Mouse (Mus musculus) kidney, embryonic 15.5 days (tissue): ENCODE results near the gene 2410002F23Rik. TPM values are rescaled to one million over a fixed set of nuclear protein-coding genes. Genes with fewer than 3 reads are reported as not detected.
"Not testable (repeated sequence)": the region's sequence is repeated elsewhere in the genome, so short reads cannot be mapped to it uniquely, and the experiment has no call there.

ENCODE experiments used
- ATAC-seq: fragments of 200-750 bp; cut with Nextera tagmentation; replicated peaks from 2 replicates; pipeline ENCODE4 v1.8.0; 2017; ENCODE audit warnings: moderate TSS enrichment; ENCODE audit not compliant: low FRiP score
- H3K27ac ChIP-seq: fragments of 300-500 bp; sonication (generic); 2 replicates; pipeline ENCODE4 v1.5.1; 2015; ENCODE audit warnings: mild to moderate bottlenecking, inconsistent platforms
- H3K27me3 ChIP-seq: fragments of 300-500 bp; sonication (generic); 2 replicates; pipeline ENCODE4 v1.6.1; 2015; ENCODE audit warnings: inconsistent platforms
- H3K36me3 ChIP-seq: fragments of 300-500 bp; sonication (generic); 2 replicates; pipeline ENCODE4 v1.6.1; 2015; ENCODE audit warnings: inconsistent platforms
- H3K4me1 ChIP-seq: fragments of 300-500 bp; sonication (generic); 2 replicates; pipeline ENCODE4 v1.6.1; 2015; ENCODE audit warnings: inconsistent platforms
- H3K4me2 ChIP-seq: fragments of 300-500 bp; sonication (generic); 2 replicates; pipeline ENCODE4 v1.6.1; 2015; ENCODE audit warnings: moderate library complexity, mild to moderate bottlenecking, inconsistent platforms
- H3K4me3 ChIP-seq: fragments of 300-500 bp; sonication (generic); replicated peaks from 2 replicates; pipeline ENCODE4 v1.5.1; 2015; ENCODE audit warnings: mild to moderate bottlenecking, inconsistent platforms
- H3K9ac ChIP-seq: fragments of 300-500 bp; sonication (generic); 2 replicates; pipeline ENCODE4 v1.6.1; 2015; ENCODE audit warnings: mild to moderate bottlenecking, inconsistent platforms
- H3K9me3 ChIP-seq: fragments of 300-500 bp; sonication (generic); replicated peaks from 2 replicates; pipeline ENCODE4 v1.6.1; 2016; ENCODE audit warnings: inconsistent platforms
- WGBS: fragments of 180-500 bp; shearing (Covaris S2); methylation state at CpG from one replicate; pipeline ENCODE4 v1.1.7; 2015; ENCODE audit warnings: mixed read lengths; 5-methylcytosine and 5-hydroxymethylcytosine counted together
- polyA plus RNA-seq: library from polyadenylated mRNA; unstranded; fragments of >200 nt; fragmentation: Nextera tagmentation; extraction: Ambion mirVana; gene quantifications from 2 replicates; pipeline ENCODE4 v1.2.1, GENCODE M21; 2015

Gene 2410002F23Rik
- 159 and 163 TPM in 2 replicates for polyA plus RNA-seq

- Histone ChIP-seq H3K4me2 (peak within 1 kb of the TSS; percentile 63), H3K9me3 (no peaks in the 10 kb centered on the region), H3K4me1 (peaks cover 38% of the 10 kb centered on the region), H3K9ac (peak within 1 kb of the TSS; percentile 87), H3K4me3 (peak within 1 kb of the TSS; percentile 77), H3K36me3 (peaks cover 35% of the 10 kb centered on the region), H3K27ac (peak within 1 kb of the TSS; percentile 95), H3K27me3 (no peaks in the 10 kb centered on the region)
- peak; percentile 86 for ATAC-seq
- under 1% methylated on average over 62 of the region's 62 CpGs for WGBS
These were observed at the start of gene 2410002F23Rik, which contains the start of gene 1700028J19Rik for GRCm38 (mm10) chr7:44246055-44246983. 2410002F23Rik (plus strand) TSS chr7:44246722. 1700028J19Rik (minus strand) TSS chr7:44246695.

DNA sequence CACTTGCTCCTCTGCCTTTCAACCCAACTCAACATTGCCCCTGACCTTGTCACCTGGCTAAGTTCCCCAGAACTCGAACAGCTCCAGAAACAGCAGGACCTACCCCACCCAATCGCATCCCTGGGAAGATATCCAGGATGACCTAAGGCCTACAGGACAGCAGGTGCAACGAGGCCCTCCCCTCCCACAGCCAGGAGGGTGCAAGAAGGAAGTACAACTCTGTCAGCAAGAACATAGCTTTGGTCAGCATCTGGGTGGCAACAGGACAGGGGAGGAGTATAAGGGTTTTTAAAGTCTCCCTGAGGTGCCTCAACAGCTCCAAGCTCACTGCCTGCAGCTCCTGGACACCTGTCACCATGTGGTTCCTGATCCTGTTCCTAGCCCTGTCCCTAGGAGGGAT lies 48.6 kb upstream of the 2410002F23Rik start, which contains the start of gene Klk1b3:
Gene Klk1b3 (plus strand): TSS at position 301 of the 400 bp plus-strand sequence.
- Histone ChIP-seq H3K4me3 (no peak within 1 kb of the TSS), H3K4me2 (no peak within 1 kb of the TSS), H3K27me3 (no peaks in the 10 kb centered on the region), H3K9ac (no peak within 1 kb of the TSS), H3K36me3 (no peaks in the 10 kb centered on the region), H3K27ac (no peak within 1 kb of the TSS), H3K4me1 (no peaks in the 10 kb centered on the region), H3K9me3 (no peaks in the 10 kb centered on the region)
- no peak for ATAC-seq
- 67% methylated on average over 3 of the region's 3 CpGs for WGBS

DNA sequence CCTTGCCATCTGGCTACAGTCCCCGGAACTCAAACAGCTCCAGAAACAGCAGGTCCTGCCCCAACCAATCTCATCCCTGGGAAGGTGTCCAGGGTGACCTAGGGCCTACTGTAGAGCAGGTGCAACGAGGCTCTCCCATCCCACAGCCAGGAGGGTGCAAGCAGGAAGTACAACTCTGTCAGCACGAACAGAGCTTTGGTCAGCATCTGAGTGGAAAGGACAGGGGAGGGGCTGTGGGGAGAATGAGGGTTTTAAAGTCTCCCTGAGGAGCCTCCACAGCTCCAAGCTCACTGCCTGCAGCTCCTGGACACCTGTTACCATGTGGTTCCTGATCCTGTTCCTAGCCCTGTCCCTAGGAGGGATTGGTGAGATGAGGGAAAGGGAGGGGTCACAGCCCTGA lies 39.4 kb upstream of the 2410002F23Rik start, which contains the start of gene Klk1b4:
Gene Klk1b4 (plus strand): TSS at position 301 of the 400 bp plus-strand sequence.
- 22% methylated on average over 3 of the region's 3 CpGs for WGBS

GRCm38 (mm10) chr7:44208307-44208706 lies 38.2 kb upstream of the 2410002F23Rik start:
- H3K9me3 ChIP-seq = no peaks in the 10 kb centered on the region

More for the DNA sequence above, 39.4 kb upstream of the 2410002F23Rik start, which contains the start of gene Klk1b4:
- not testable (repeated sequence) for H3K9ac ChIP-seq, H3K9me3 ChIP-seq, ATAC-seq, H3K27ac ChIP-seq, H3K27me3 ChIP-seq, H3K36me3 ChIP-seq, H3K4me1 ChIP-seq, H3K4me3 ChIP-seq, H3K4me2 ChIP-seq

GRCm38 (mm10) chr7:44215645-44216044 lies 30.9 kb upstream of the 2410002F23Rik start, which contains the start of gene Klk1b5:
Klk1b5 (plus strand) TSS chr7:44215945.
- H3K27me3 ChIP-seq = no peaks in the 10 kb centered on the region
- no peak within 1 kb of the TSS for H3K9ac ChIP-seq
- no peak within 1 kb of the TSS for H3K4me2 ChIP-seq
- no peak within 1 kb of the TSS for H3K4me3 ChIP-seq
- WGBS = 85% methylated on average over 1 of the region's 1 CpGs
- H3K9me3 ChIP-seq = no peaks in the 10 kb centered on the region
- no peak for ATAC-seq
- H3K36me3 ChIP-seq = no peaks in the 10 kb centered on the region
- no peak within 1 kb of the TSS for H3K27ac ChIP-seq
- no peaks in the 10 kb centered on the region for H3K4me1 ChIP-seq

More at GRCm38 (mm10) chr7:44208307-44208706, 38.2 kb upstream of the 2410002F23Rik start:
- H3K4me2 ChIP-seq = no peak overlapping the region
- H3K4me1 ChIP-seq = no peaks in the 10 kb centered on the region
- H3K9ac ChIP-seq = no peak overlapping the region
- no peaks in the 10 kb centered on the region for H3K36me3 ChIP-seq
- no peak overlapping the region for H3K4me3 ChIP-seq
- no peak for ATAC-seq
- no peak overlapping the region for H3K27ac ChIP-seq
- no peaks in the 10 kb centered on the region for H3K27me3 ChIP-seq
- 73% methylated on average over 3 of the region's 3 CpGs for WGBS

DNA sequence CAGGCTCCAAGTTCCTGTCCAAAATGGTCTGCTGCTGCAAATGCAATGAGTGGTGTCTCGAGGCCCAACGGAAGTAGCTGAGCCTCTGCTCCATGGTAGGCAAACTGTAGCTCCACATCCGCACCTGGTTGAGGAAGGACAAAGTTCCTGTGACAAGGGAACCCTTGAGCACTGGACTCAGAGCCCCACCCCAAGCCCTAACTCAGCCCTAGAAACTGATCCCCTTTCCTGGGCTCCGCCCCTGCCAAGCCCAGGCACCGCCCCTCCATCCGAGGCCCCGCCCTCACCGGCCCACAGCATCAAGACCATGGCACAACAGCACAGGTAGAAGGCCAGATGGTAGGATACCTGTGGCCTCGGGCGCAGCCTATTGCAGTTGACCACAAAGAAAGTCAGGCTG lies 24.9 kb upstream of the 2410002F23Rik start:
- not testable (repeated sequence) for ATAC-seq, H3K9me3 ChIP-seq, H3K9ac ChIP-seq, H3K27me3 ChIP-seq, H3K4me1 ChIP-seq, H3K36me3 ChIP-seq, H3K4me2 ChIP-seq, H3K4me3 ChIP-seq, H3K27ac ChIP-seq
- 69% methylated on average over 9 of the region's 10 CpGs for WGBS

GRCm38 (mm10) chr7:44222335-44222734 lies 24.2 kb upstream of the 2410002F23Rik start:
- not testable (repeated sequence) for H3K4me3 ChIP-seq, H3K36me3 ChIP-seq, ATAC-seq, H3K4me2 ChIP-seq, H3K27me3 ChIP-seq, H3K4me1 ChIP-seq, H3K9ac ChIP-seq, H3K9me3 ChIP-seq, H3K27ac ChIP-seq
- 77% methylated on average over 6 of the region's 6 CpGs for WGBS

- ATAC-seq = no peak
- 29% methylated on average over 1 of the region's 1 CpGs for WGBS
These were observed 21.4 kb upstream of the 2410002F23Rik start, which contains the start of gene Klk1 for GRCm38 (mm10) chr7:44225076-44225475. Klk1 (plus strand) TSS chr7:44225360.

DNA sequence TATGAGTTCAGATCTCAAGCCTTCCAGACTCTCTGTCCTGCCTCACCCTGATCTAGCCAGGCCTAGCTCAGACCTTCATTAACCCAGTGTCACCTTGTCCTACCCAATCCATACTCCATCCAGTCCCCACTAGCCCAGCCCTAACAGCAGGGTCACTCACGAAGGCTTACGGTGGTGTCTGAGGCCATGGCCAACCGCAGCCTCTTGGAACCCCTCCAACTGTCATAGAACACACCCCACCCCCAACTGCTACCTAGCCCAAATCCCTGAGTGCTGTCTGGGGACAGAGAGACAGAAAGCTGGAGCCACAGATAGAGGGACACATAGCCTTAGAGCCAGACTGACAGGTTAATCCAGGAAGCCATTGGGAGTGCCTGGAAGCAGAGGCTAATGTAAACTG lies 10.6 kb upstream of the 2410002F23Rik start, which contains the start of gene Gm36864:
Gene Gm36864 (plus strand): TSS at position 269 of the 400 bp plus-strand sequence.
- H3K4me3 ChIP-seq = no peak within 1 kb of the TSS
- H3K9ac ChIP-seq = no peak within 1 kb of the TSS
- no peak within 1 kb of the TSS for H3K4me2 ChIP-seq
- no peak within 1 kb of the TSS for H3K27ac ChIP-seq
- WGBS = 73% methylated on average over 3 of the region's 3 CpGs
- no peaks in the 10 kb centered on the region for H3K27me3 ChIP-seq
- no peaks in the 10 kb centered on the region for H3K4me1 ChIP-seq
- H3K9me3 ChIP-seq = no peaks in the 10 kb centered on the region
- ATAC-seq = no peak
- no peaks in the 10 kb centered on the region for H3K36me3 ChIP-seq

More at GRCm38 (mm10) chr7:44225076-44225475, 21.4 kb upstream of the 2410002F23Rik start, which contains the start of gene Klk1:
- Histone ChIP-seq H3K4me1 (no peaks in the 10 kb centered on the region), H3K9me3 (no peaks in the 10 kb centered on the region), H3K4me3 (no peak within 1 kb of the TSS), H3K9ac (no peak within 1 kb of the TSS), H3K4me2 (no peak within 1 kb of the TSS), H3K27ac (no peak within 1 kb of the TSS), H3K27me3 (no peaks in the 10 kb centered on the region), H3K36me3 (no peaks in the 10 kb centered on the region)

DNA sequence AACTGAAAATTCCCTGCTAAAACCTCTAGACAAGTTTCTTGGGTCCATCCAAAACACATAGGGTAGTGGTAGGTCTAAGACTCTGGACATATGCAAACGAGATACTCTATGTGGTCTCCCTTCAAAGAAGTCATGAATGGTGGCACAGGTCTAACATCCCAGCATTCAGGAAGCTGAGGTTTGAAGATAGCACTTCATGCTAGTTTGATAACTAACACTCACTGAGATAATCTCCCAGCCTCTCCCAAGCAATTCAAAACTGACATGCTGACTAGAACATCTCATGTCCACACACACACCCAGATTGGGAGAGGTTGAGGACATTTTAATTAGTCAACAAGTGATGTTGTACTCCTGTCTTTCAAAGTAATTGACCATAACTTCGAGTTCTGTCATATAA lies 6.6 kb upstream of the 2410002F23Rik start:
- no peaks in the 10 kb centered on the region for H3K27me3 ChIP-seq
- no peak overlapping the region for H3K27ac ChIP-seq
- no peaks in the 10 kb centered on the region for H3K36me3 ChIP-seq
- no peak overlapping the region for H3K4me2 ChIP-seq
- H3K4me3 ChIP-seq = no peak overlapping the region
- WGBS = 59% methylated on average over 2 of the region's 2 CpGs
- H3K9ac ChIP-seq = no peak overlapping the region
- no peak for ATAC-seq
- no peaks in the 10 kb centered on the region for H3K9me3 ChIP-seq
- H3K4me1 ChIP-seq = no peaks in the 10 kb centered on the region

GRCm38 (mm10) chr7:44240712-44241111 lies 5.8 kb upstream of the 2410002F23Rik start:
- no peak overlapping the region for H3K4me2 ChIP-seq
- H3K4me1 ChIP-seq = peaks cover 6% of the 10 kb centered on the region
- H3K27ac ChIP-seq = no peak overlapping the region
- WGBS = 48% methylated on average over 1 of the region's 1 CpGs
- ATAC-seq = no peak
- no peaks in the 10 kb centered on the region for H3K27me3 ChIP-seq
- no peaks in the 10 kb centered on the region for H3K9me3 ChIP-seq
- no peak overlapping the region for H3K4me3 ChIP-seq
- no peak overlapping the region for H3K9ac ChIP-seq
- H3K36me3 ChIP-seq = no peaks in the 10 kb centered on the region

DNA sequence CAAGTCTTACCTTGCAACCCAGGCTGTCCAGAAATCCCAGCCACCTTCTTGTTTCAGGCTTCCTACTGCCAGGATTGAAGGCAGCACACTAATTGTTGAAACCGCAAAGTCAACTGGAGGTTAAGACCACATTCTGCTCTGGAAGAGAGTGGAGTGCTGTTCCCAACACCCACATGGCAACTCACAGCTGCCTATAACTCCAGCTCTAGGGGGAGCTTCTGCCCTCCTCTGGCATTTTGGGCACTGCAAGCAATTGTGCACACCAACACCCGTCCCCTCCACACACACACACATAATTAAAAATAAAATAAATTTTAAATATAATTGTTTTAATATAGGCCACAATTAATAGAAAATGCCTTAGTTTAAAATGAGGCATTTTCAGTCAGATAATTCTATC lies 5.4 kb upstream of the 2410002F23Rik start:
- ATAC-seq = no peak
- Histone ChIP-seq H3K27me3 (no peaks in the 10 kb centered on the region), H3K4me1 (peaks cover 6% of the 10 kb centered on the region), H3K9ac (no peak overlapping the region), H3K9me3 (no peaks in the 10 kb centered on the region), H3K4me3 (no peak overlapping the region), H3K4me2 (no peak overlapping the region), H3K27ac (no peak overlapping the region), H3K36me3 (no peaks in the 10 kb centered on the region)
- WGBS = 70% methylated on average over 2 of the region's 2 CpGs
